Mouse (Mus musculus): Measurements from ENCODE around the gene Gga1. TPM values are rescaled to one million over a fixed set of nuclear protein-coding genes. Genes with fewer than 3 reads are reported as not detected.

Gene Gga1
- total and polyA plus RNA-seq, 2 experiments from 2014 or later, result 42.9 to 55.7 TPM

DNA sequence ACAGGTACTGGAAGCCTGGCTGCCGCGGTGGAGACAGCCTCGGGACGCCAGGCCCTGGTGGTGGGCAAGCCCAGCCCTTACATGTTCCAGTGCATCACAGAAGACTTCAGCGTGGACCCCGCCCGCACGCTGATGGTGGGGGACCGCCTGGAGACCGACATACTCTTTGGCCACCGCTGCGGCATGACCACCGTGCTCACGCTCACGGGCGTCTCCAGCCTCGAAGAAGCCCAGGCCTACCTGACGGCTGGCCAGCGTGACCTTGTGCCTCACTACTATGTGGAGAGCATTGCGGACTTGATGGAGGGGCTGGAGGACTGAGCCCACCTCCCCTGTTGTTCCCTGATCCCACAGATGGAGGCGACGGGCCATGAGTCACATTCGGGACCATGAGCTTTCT lies 41.1 kb downstream of the Gga1 start:
- peaks cover 19% of the 10 kb centered on the region for H3K36me3 ChIP-seq (ENCODE audit: insufficient read depth)
- H3K4me3 ChIP-seq (ENCODE audit: low read depth, low read length), result no peak overlapping the region
- no peaks in the 10 kb centered on the region for H3K9me3 ChIP-seq (ENCODE audit: low read length)
- no peaks in the 10 kb centered on the region for H3K27me3 ChIP-seq (ENCODE audit: insufficient read depth, low read length)
- no peak for TF ChIP-seq CTCF (IDR thresholded peaks at IDR 0.05; ENCODE audit: low read depth)
- ATAC-seq, result no peak
- H3K27ac ChIP-seq (ENCODE audit: low read depth, low read length), result no peak overlapping the region
- H3K9ac ChIP-seq, result no peak overlapping the region
- peaks cover 23% of the 10 kb centered on the region for H3K4me1 ChIP-seq (ENCODE audit: insufficient read depth)
- no peak for DNase-seq
- no peak overlapping the region for H3K4me2 ChIP-seq (ENCODE audit: low read depth)
- WGBS, result 96% methylated on average over 23 of the region's 23 CpGs

GRCm38 (mm10) chr15:78919914-78920313 lies 42.9 kb downstream of the Gga1 start:
- Histone ChIP-seq H3K27ac (ENCODE audit: low read depth, low read length) (no peak overlapping the region), H3K27me3 (ENCODE audit: insufficient read depth, low read length) (no peaks in the 10 kb centered on the region), H3K9me3 (ENCODE audit: low read length) (no peaks in the 10 kb centered on the region), H3K36me3 (ENCODE audit: insufficient read depth) (peaks cover 19% of the 10 kb centered on the region), H3K4me2 (ENCODE audit: low read depth) (no peak overlapping the region), H3K4me1 (ENCODE audit: insufficient read depth) (peaks cover 17% of the 10 kb centered on the region), H3K9ac (no peak overlapping the region), H3K4me3 (ENCODE audit: low read depth, low read length) (no peak overlapping the region)
- DNase-seq (no peak), ATAC-seq (no peak)
- TF ChIP-seq CTCF (IDR thresholded peaks at IDR 0.05; ENCODE audit: low read depth), result no peak
- WGBS, result 86% methylated on average over 12 of the region's 12 CpGs

DNA sequence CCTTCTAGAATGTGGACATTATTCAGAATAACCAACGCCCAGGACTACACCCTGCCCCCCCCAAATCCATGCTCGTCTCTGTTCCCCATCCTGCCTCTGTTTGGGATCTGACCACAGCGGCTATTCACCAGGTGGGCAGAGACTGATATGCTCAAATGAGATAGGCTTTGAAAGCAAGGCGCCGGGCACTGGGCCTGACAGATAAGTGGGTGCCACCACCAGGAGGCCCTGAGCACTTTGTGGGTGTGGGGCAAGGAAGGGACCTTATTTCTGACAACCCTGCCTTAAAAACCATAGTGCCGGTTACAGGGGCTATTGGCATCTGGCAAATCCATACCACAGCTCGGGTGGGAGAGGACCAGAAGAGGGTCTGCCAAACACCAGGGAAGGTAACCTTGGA lies 45.7 kb downstream of the Gga1 start:
- no peak for TF ChIP-seq CTCF (IDR thresholded peaks at IDR 0.05; ENCODE audit: low read depth)
- no peak overlapping the region for H3K4me2 ChIP-seq (ENCODE audit: low read depth)
- no peak overlapping the region for H3K27ac ChIP-seq (ENCODE audit: low read depth, low read length)
- H3K4me1 ChIP-seq (ENCODE audit: insufficient read depth), result 0 out of 2 replicates have a peak, but pooled peaks cover 3% of the 10 kb centered on the region
- ATAC-seq, result no peak
- peaks cover 17% of the 10 kb centered on the region for H3K36me3 ChIP-seq (ENCODE audit: insufficient read depth)
- no peak overlapping the region for H3K9ac ChIP-seq
- no peak overlapping the region for H3K4me3 ChIP-seq (ENCODE audit: low read depth, low read length)
- no peaks in the 10 kb centered on the region for H3K27me3 ChIP-seq (ENCODE audit: insufficient read depth, low read length)
- no peaks in the 10 kb centered on the region for H3K9me3 ChIP-seq (ENCODE audit: low read length)
- no peak for DNase-seq
- 92% methylated on average over 7 of the region's 7 CpGs for WGBS

DNA sequence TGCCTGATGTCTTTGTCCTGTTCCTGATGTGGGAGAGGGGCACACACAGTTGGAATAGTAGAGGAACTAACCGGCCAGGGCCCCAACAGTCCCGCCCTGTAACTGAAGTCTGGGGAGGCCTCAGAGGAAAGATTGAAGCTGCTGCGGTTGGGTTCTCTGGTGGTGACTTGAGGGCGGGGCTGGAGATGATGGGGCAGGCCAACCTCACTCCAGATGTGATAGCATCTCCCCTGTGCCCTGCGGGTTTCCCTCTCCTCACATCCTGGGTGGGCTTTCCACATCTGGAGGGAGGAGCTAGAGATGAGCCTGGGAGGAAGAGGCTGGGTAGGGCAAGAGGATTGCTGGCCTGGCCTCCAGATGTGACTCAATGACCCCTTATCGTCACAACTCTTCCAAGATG lies 46.6 kb downstream of the Gga1 start:
- 0 out of 2 replicates have a peak, but pooled peaks cover 6% of the 10 kb centered on the region for H3K4me1 ChIP-seq (ENCODE audit: insufficient read depth)
- no peak for ATAC-seq
- no peak overlapping the region for H3K4me2 ChIP-seq (ENCODE audit: low read depth)
- H3K9ac ChIP-seq, result no peak overlapping the region
- no peak overlapping the region for H3K27ac ChIP-seq (ENCODE audit: low read depth, low read length)
- H3K9me3 ChIP-seq (ENCODE audit: low read length), result no peaks in the 10 kb centered on the region
- peaks cover 13% of the 10 kb centered on the region for H3K36me3 ChIP-seq (ENCODE audit: insufficient read depth)
- DNase-seq, result no peak
- H3K27me3 ChIP-seq (ENCODE audit: insufficient read depth, low read length), result no peaks in the 10 kb centered on the region
- no peak overlapping the region for H3K4me3 ChIP-seq (ENCODE audit: low read depth, low read length)
- no peak for TF ChIP-seq CTCF (IDR thresholded peaks at IDR 0.05; ENCODE audit: low read depth)
- WGBS, result 83% methylated on average over 6 of the region's 6 CpGs

GRCm38 (mm10) chr15:78925129-78925528 lies 48.1 kb downstream of the Gga1 start:
- Histone ChIP-seq H3K4me3 (ENCODE audit: low read depth, low read length) (no peak overlapping the region), H3K36me3 (ENCODE audit: insufficient read depth) (0 out of 2 replicates have a peak, but pooled peaks cover 1% of the 10 kb centered on the region), H3K4me2 (ENCODE audit: low read depth) (no peak overlapping the region), H3K9ac (no peak overlapping the region), H3K4me1 (ENCODE audit: insufficient read depth) (0 out of 2 replicates have a peak, but pooled peaks cover 6% of the 10 kb centered on the region), H3K27ac (ENCODE audit: low read depth, low read length) (no peak overlapping the region), H3K27me3 (ENCODE audit: insufficient read depth, low read length) (no peaks in the 10 kb centered on the region), H3K9me3 (ENCODE audit: low read length) (no peaks in the 10 kb centered on the region)
- WGBS, result 49% methylated on average over 8 of the region's 8 CpGs
- TF ChIP-seq CTCF (IDR thresholded peaks at IDR 0.05; ENCODE audit: low read depth), result no peak
- no peak for ATAC-seq
- no peak for DNase-seq

- Histone ChIP-seq H3K27me3 (ENCODE audit: insufficient read depth, low read length) (no peaks in the 10 kb centered on the region), H3K9me3 (ENCODE audit: low read length) (no peaks in the 10 kb centered on the region), H3K27ac (ENCODE audit: low read depth, low read length) (0 out of 2 replicates have a peak within 1 kb of the TSS, but pooled peaks have one; percentile 10), H3K4me1 (ENCODE audit: insufficient read depth) (0 out of 2 replicates have a peak, but pooled peaks cover 6% of the 10 kb centered on the region), H3K36me3 (ENCODE audit: insufficient read depth) (no peaks in the 10 kb centered on the region), H3K4me3 (ENCODE audit: low read depth, low read length) (no peak within 1 kb of the TSS), H3K9ac (no peak within 1 kb of the TSS), H3K4me2 (ENCODE audit: low read depth) (peak within 1 kb of the TSS; percentile 52; the same call in 1 of the 2 replicates)
- no peak for TF ChIP-seq CTCF (IDR thresholded peaks at IDR 0.05; ENCODE audit: low read depth)
- peak; percentile 58 for ATAC-seq
- DNase-seq, result peak; percentile 55
- 11% methylated on average over 20 of the region's 20 CpGs for WGBS
Observed at GRCm38 (mm10) chr15:78926021-78926919, 49.3 kb downstream of the Gga1 start, which contains the start of gene Lgals1. TSS of gene Lgals1 (plus strand) at chr15:78926725.
